Mouse (Mus musculus) CD8-positive naive resting alpha-beta T cell, adult 2 months (primary cell): Measurements from ENCODE around the gene Svep1.

Source experiments
- DNase-seq, 2 experiments: peaks; one replicate each; pipeline ENCODE4 v3.0.0; 2022; ENCODE audit warnings: low read depth in 2 of 2, low spot score in 2 of 2

Gene Svep1

GRCm38 (mm10) chr4:58173401-58173800 is 33.3 kb downstream of the Svep1 start:
- no peak for DNase-seq

- no peak for DNase-seq
These were observed 36.2 kb downstream of the Svep1 start for GRCm38 (mm10) chr4:58170430-58170829.

GRCm38 (mm10) chr4:58169918-58170317 is 36.7 kb downstream of the Svep1 start:
- no peak for DNase-seq

GRCm38 (mm10) chr4:58168366-58168765 is 38.3 kb downstream of the Svep1 start:
- no peak for DNase-seq

GRCm38 (mm10) chr4:58165711-58166110 is 40.9 kb downstream of the Svep1 start:
- DNase-seq: no peak

GRCm38 (mm10) chr4:58161901-58162300 is 44.8 kb downstream of the Svep1 start:
- no peak for DNase-seq

GRCm38 (mm10) chr4:58159564-58159963 is 47.1 kb downstream of the Svep1 start:
- no peak for DNase-seq

- no peak for DNase-seq
These were observed 56.4 kb downstream of the Svep1 start for GRCm38 (mm10) chr4:58150301-58150700.

- DNase-seq: no peak
These were observed 57.5 kb downstream of the Svep1 start for GRCm38 (mm10) chr4:58149186-58149585.

GRCm38 (mm10) chr4:58148547-58148946 is 58.1 kb downstream of the Svep1 start:
- no peak for DNase-seq

GRCm38 (mm10) chr4:58146676-58147075 is 60.0 kb downstream of the Svep1 start:
- no peak for DNase-seq

GRCm38 (mm10) chr4:58139764-58140556 is 66.7 kb downstream of the Svep1 start:
- DNase-seq: no peak

- no peak for DNase-seq
These were observed 67.4 kb downstream of the Svep1 start for GRCm38 (mm10) chr4:58139241-58139640.

GRCm38 (mm10) chr4:58133610-58134309 is 72.9 kb downstream of the Svep1 start:
- no peak for DNase-seq

GRCm38 (mm10) chr4:58129844-58130243 is 76.8 kb downstream of the Svep1 start:
- no peak for DNase-seq

- no peak for DNase-seq
These were observed 79.6 kb downstream of the Svep1 start for GRCm38 (mm10) chr4:58127024-58127423.

- no peak for DNase-seq
These were observed 91.2 kb downstream of the Svep1 start for GRCm38 (mm10) chr4:58115452-58115851.

GRCm38 (mm10) chr4:58111008-58111407 is 95.7 kb downstream of the Svep1 start:
- no peak for DNase-seq

- no peak for DNase-seq
These were observed 96.9 kb downstream of the Svep1 start for GRCm38 (mm10) chr4:58109793-58110192.

GRCm38 (mm10) chr4:58108364-58108763 is 98.3 kb downstream of the Svep1 start:
- no peak for DNase-seq

- no peak for DNase-seq
These were observed 108.9 kb downstream of the Svep1 start for GRCm38 (mm10) chr4:58097732-58098131.

- DNase-seq: no peak
These were observed 119.9 kb downstream of the Svep1 start for GRCm38 (mm10) chr4:58086738-58087137.

GRCm38 (mm10) chr4:58086151-58086550 is 120.5 kb downstream of the Svep1 start:
- DNase-seq: no peak
